Mouse (Mus musculus): ENCODE measurements around the gene Rcc1l.

Gene Rcc1l

DNA sequence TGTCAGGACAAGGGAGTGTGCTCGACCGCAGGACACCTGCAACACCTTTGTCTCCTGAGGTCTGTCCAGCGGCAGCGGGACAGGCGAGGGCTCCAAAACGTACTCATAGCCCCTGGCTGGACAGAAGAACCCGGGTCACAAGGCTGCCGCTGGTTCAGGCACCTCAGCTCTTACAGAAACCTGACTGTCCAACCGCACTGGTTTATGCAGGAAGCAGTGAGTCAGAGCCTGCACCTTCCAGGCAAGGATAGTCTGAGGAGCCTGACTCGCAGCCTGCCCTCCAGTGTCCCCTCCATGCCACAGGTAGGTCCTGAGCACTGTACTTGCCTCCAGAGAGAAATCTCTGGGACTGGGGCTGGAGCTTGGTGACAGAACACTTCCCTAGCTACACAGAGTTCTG lies 7.3 kb downstream of the Rcc1l start:
- DNase-seq = no peak

DNA sequence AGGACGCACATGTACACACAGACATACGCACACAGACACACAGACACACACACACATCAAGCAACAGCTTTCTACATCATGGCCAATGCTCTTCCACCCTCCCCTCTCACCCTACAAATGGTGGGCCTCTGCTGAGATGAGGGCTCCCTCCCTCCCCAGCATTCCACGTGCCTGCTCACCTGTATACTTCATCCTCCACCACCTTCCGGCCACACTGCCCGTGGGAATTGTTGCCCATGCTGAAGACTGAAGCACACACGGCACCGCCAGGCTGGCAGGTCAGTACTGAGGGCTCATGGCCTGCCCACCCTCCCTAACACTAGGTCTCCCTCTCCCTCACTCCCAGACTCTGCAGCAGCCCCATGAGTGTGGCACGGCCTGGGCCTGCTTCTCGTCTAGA lies 8.5 kb downstream of the Rcc1l start:
- no peak for DNase-seq

DNA sequence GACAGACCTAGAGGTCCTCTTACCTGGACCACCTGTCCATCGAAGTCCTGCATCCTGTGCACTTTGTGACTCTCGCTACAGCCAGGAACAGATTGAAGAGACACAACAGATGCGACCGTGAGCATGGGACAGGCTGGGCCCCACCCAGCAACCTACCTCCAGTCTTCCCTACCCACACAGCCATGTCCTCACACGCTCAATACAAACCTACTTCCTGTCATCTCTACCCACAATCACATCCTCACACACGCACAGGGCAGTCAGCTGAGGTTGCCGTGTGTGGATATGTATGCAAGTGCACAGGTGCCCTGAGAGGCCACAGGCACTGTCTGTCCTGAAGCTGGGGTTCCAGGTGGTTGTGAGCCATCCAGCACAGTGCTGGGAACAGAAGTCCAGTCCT lies 9.9 kb downstream of the Rcc1l start:
- no peak for DNase-seq

DNA sequence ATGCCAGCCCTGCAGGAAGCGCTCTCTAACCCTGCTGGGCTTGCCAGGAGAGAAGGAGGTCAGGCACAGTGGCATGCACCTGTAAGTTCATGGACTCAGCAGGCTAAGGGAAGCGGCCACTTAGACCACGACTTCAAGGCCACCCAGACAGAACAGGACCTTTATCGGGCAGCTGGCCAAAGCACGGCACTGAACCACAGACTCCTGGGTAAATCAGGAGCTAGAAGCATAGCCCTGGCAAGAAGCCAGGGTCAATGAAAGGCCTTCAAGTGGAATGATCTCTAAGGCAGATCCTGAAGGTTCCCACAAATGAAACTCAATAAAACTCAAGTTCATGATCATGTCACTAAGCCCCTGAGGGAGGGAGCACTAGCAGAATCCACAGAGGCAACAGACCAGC lies 11.9 kb downstream of the Rcc1l start:
- DNase-seq = no peak

DNA sequence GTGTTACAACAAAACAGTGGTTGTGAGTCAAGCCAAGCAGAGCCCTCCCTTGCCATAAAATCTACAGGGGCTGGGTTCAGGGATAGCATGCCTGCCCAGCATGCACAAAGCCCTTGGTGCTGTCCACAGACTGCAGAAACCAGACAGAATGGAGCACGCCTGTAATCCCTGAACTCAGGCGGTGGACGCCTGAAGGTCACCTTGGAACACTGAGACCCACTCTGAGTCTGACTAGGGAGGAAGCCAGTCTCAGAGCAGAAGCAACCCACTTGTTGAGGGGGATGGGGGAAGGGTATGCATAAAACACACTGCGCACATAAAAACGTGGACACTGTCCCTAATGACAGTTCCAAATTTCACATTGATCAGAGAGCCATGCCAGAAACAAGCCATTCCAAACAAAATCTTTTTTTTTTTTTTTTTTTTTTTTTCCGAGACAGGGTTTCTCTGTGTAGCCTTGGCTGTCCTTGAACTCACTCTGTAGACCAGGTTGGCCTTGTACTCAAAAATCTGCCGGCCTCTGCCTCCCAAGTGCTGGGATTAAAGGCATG lies 20.6 kb downstream of the Rcc1l start:
- DNase-seq = no peak

DNA sequence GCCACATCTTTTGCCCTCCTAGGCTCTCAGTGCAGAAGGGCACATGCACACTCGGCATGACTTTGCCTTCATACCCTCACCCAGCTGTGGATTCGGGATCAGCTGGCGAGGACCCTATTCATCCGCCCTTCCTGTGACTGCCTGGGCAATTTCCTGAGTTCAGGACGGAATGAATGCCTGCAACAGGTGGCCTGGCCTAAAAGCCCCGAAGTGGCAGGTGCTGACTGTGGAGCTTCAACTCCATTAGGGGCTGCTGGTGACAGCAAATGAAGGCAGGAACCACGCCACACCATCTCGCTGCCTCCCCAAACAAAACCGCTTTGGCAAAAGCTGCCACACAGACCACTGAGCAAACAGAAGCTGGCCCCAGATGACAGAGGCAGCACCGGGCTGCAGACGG lies 24.7 kb downstream of the Rcc1l start:
- DNase-seq = no peak

DNA sequence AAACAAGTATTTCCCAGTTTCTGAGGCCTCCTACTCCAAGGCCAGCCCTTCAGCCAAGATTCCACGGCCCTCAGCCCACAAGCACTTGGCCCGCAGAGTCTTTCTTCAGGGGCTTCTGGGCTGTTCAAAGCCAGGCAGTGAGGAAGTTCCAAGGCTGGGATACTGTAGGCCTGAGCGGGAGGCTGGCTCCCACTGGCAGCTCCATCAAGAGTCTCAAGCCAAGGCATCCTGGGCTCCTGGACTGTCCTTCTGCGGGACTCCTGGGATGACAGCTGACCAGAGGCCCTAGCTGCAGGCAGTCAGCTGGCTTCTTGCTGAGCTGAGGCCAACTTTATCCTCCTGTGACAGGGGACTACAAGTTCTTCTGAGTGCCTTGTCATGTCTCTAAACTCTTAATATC lies 28.4 kb downstream of the Rcc1l start:
- DNase-seq = peak; percentile 95

DNA sequence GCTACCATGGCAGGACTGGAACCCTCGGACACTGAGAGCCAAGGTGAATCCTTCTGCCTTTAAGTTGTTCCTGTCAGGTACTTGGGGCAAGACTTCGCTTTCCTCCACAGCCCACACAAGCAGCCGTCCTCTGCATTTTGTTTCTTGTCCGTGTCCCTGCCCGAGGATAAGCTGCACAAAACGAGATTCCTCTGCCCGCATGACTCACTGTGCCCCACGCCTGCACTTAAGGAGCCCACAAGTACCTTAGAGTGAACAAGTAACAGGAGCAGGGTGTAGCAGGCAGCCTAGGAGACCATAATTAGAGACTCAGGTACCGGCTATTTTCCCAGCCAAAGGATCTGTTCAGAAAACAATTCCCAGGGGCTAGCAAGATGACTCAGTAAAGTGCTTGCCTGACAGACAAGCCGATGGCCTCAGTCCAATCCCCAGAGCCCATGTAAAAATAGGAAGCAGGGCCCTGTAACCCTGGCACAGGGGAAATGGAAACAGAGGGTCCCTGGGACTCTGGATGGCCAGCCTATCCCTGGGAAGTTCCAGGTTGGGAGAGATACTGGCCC lies 29.3 kb downstream of the Rcc1l start:
- no peak for DNase-seq

DNA sequence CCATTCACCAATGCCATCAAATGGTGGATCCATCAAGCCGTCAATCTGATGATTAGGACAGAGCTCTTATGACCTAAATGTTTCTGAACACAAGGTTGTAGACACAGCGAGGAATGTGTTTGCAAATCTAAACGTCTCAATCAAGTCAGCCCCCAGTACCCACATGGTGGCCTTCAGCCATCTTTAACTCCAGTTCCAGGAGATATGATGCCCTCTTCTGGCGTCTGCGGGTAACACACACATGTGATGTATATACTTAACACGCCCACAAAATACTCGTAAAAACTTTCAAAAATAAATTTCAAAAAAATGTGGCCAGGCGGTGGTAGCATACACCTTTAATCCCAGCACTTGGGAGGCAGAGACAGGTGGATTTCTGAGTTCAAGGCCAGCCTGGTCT lies 31.6 kb downstream of the Rcc1l start:
- DNase-seq = no peak

DNA sequence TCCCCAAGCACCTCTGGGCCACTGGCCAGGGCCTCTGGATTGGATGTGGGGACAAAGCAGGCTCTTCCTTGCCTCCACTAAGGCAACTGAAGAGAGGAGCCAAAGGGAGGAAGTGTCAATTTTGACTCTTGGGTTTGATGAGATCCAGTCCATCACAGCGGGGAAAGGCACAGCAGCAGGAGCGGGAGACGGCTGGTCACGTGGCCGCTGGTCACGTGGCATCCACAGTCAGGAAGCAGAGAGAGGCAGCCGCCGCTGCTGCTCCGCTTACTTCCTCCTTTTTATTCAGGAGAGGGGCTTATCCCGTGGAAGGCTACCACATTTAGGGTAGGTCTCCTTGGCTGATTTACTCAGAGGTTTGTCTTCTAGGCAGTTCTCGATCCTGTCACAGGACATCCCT lies 34.2 kb downstream of the Rcc1l start:
- DNase-seq = no peak

DNA sequence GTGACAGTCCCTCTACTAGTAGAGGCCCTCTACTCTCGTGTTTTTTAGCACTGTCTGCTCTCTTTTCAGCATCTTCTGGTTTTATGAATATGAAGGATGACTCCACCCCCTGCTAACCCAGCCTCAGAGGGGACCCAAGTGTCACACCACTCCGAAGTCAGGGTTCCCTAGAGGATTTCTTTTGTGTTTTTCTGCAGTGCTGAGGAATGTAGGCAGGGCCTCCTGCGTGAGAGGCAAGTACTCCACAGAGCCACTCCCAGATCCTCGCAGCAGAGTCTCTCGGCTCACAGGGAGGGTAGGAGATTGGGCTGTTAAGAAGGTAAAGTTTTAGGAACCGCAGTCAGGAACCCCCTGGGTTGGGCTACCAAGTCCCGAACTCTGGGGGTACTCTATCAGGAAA lies 35.3 kb downstream of the Rcc1l start:
- no peak for DNase-seq

DNA sequence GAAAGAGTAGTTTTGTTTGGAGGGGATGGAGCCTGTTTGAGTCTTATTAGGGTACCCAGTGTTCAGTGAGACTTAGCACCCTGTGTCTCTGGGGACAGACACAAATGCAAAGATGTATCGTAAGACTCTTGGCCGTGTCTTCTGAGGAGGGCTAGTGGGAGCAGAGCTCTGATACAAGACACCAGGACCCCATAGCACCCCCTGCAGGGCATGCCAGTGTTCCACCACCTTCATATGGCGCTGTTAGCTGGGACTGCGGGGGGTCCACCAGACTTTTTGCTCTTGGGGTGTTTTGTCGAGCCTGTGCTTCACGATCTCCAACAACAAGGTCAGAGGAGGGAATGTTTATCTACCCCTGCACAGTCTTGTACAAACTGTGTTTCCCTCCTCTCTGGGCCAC lies 37.1 kb downstream of the Rcc1l start:
- DNase-seq = no peak

DNA sequence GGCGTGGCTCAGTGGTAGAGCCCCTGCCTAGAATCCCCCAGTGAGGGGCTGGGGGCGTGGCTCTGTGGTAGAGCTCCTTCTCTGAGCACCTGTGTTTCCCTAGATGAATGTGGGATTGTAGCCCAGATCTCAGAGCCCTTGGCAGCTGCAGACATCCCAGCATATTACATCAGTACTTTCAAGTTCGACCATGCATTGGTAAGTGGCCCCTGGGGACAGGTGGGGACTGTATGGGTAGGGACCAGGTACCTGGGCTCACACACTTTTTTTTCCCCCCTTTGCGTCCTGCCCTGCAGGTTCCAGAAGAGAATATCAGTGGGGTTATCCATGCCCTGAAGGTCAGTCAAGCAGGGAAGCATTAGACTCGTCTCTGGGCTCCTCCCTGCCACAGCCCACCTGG lies 38.6 kb downstream of the Rcc1l start:
- no peak for DNase-seq

DNA sequence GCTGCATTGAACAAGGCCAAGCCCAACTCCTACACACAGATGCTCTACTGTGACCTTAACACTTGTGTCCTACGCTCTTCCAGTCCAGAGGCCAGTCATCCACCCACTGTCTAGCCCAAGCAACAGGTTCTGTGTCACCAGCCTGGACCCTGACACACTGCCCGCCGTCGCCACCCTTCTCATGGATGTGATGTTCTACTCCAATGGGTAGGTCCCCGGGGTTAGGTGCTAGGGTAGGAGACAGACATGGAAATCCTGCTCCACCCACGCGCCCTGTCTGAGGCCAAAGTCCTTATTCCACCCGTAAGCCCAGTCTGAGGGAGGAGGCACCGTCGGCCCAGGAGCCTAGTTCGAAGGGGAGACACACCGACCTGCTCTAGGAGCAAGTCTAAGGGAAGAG lies 40.6 kb downstream of the Rcc1l start:
- DNase-seq = no peak

DNA sequence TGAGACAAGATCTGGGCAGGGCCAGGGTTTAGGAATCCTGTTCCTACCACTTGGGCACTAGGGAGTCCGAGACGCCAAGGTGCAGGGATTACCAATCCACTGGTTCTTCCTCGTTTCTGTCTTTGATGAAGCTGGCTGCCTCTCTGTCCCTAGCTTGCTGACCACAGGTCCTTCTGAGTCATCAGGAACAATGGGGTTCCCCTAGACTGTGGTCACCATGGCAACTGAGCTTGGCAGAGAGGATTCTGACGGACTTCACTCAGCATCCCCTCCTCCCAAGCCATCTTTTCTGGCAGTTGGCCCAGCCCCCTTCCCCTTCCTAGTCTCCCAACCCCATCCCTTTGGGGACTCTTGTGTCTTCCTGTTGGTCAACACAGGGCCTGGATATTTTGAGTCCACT lies 45.0 kb downstream of the Rcc1l start:
- no peak for DNase-seq

DNA sequence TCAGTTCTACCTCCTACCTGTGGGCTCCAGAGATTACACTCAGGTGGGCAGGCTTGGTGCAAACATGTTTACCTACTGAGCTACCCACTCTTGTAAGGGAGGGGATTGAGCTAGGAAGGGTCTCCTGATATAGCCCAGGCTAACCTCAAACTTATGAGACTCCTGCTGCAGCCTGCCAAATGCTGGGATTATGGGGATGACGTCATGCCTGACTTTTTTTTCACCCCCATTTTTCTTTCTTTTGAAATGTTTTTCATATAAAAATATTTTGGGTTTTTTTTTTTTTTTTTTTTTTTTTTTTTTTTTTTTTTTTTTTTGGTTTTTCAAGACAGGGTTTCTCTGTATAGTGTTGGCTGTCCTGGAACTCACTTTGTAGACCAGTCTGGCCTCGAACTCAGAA lies 50.3 kb downstream of the Rcc1l start:
- no peak for DNase-seq

DNA sequence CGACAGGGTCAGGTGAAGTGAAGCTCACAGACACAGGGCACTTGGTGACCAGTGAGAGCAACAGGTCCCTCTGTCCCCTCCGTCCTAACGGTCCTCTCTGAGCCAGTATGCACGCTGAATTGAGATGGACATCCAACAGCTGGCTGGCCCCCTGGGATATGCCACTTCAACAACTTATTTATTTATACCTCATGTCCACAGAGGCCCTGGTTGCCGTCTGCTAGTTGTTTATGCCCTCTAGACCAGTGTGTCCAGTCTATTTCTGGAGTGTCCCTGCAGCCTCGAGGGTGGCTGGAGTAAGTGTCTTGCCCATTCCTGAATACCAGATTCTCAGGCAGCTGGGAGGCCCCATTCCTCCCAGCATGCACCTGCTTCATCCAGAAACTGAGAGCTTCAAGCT lies 52.7 kb downstream of the Rcc1l start:
- peak; percentile 97 for DNase-seq

DNA sequence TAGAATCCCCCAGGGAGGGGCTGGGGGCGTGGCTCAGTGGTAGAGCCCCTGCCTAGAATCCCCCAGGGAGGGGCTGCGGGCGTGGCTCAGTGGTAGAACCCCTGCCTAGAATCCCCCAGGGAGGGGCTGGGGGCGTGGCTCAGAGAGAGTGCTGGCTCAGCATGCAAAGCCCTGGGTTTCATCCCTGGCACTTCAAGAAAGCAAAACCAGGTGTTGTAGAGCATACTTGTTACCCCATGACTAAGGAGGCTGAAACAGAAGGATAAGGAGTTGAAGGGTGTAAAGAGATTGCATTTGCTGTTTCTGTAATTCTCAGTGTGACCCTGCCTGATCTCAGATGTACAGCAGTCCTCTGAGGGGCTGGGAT lies 54.7 kb downstream of the Rcc1l start:
- no peak for DNase-seq

DNA sequence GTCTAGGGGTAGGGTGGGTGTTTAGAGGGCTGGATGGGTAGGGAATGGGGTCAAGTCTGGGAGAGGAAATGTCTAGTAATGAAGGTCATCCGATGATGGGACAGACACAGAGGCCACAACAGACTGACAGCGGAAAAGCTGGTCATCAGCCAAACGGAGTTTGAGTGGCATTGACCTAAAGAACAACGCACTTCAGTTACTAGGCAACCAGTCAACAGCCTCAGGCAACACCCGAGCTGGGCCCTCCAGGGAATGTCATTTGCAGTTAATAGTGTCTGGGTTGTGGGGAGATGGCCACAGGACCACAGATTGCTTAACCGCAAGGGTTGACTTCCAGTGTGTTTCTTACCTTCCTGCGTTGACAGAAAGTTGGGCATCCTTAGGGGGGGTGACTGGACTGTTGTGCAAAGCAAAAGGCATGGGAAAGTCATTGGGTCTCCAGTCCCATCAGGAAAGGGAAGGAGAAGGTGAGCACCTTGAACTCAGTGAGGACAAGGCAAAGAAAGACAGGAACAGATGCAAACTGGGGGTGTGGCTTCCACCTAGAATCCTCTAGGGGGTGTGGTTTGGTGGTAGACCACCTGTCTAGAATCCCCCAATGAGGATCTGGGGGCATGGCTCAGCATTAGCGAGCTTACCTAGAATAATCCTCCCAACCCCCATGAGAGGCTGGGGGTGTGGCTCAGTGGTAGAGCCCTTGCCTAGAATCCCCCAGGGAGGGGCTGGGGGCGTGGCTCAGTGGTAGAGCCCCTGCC lies 55.3 kb downstream of the Rcc1l start:
- peak; percentile 95 for DNase-seq

DNA sequence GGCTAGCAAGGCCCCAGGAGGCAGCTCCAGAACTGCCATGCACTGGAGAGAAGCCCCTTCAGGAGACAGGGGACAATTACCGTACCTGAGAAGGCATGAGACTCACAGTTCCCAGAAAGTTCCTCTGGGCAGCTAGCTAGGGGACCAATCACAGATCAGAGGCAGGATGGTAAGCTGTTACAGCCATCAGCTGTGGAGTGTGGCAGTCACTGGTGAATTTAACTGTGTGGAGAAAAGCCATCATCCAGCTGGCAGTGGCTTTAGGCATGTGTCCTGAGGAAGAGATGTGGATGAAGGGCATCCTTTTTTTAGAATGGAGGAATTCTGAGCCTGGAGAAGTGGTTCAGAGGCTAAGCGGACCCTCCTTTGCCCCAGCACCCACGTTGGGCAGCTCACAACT lies 56.4 kb downstream of the Rcc1l start:
- DNase-seq = peak; percentile 96

DNA sequence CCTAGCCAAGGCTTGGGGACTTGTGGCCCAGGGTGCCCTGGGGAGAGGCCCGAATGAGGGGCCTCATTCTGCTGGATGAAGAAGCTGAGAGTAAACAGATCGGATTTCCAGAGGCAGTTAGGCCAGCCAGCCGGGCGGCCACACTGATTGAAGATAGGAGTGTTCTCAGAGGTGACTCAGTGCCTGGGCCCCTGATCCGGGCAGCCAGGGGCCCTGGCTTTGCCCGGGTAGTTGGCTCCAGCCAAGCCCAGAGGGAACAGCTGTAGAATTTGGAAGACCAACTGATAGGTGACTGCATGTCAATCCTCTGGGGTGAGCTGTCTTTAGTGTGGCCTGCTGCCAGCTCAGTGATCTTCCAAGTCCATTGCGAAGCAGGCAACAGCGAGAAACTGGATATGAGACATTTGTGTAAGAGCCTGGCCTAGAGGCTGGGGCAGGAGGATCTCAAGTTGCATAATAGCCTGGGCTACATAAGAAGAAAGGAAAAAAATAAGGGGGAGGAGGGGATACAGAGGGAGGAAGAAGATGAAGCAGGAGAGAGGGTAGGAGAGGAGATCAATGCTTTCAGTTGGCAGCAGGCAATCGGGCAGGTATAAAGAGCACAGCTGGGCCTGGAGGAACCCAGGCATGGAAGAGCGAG lies 57.0 kb downstream of the Rcc1l start:
- peak; percentile 94 for DNase-seq

DNA sequence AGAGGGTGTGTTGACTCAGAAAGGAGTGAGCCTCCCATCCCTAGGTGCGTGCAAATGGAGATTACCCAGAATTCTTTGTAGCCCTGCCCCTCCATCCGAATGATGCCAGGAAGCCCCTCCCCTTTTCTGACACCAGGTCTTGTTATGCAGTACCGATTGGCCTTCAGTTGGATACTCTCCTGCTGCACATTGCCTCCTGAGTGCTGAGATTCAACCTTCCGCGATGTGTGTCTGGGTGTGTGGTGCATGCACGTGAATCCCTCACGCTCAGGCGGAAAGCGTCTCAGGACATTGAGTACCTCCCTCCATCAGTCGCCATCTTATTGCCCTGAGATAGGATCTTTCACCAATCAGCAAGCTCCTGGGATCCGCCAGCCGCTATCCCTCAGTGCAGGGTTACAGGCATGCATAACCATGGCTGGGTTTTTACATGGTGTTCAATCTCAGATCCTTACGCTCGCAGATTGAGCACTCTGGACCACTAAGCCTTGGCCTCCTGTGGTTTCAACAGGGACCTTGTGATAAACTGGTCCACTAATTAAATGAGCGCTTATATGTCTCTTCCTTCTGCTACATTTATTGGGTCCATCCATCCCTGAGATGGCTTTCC lies 57.7 kb downstream of the Rcc1l start:
- no peak for DNase-seq

DNA sequence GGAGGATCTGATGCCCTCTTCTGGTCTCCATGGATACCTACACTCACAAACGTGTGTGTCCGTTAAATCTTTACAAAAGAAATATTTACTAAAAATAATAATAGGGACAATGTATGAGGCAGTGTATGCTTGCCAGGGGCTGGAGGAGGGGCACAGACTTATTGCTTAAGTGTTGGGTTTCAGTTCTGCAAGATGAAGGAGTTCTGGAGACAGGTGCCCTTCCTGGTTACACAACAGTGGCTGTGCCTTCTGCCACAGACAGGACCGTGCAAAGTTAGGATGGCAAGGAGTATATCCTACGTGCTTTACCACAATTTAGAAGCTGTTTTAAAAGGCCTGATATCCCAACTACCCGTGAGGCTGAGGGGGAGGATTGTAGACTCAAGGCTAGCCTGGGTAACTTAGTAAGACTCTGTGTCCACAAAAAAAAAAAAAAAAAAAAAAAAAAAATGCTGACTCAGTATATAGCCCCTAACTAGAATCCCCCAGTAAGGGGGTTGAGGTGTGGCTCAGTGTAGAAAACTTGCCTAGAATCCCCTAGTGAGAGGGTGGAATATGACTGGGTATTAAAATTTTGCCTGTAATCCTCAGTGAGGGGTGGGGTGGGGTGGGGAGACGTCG lies 60.8 kb downstream of the Rcc1l start:
- DNase-seq = no peak

DNA sequence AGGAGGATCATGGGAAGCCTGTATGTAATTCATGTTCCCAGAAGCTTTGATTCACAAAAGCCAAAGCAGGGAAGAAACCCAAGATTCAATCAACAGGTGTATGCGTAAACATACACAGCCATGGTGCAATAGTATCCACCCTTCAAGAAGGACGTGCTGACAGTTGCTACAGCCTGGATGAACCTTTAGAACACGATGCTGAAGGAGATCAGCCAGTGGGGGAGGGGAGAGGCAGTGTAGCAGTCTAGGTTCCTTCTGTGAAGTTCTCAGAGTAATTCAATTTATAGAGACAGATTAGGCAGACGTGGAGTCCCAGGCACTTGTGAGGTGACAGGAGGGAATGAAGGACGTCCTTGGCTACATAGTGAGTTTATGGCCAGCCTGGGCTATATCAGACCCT lies 61.6 kb downstream of the Rcc1l start:
- DNase-seq = no peak
